Mouse (Mus musculus) CH12.LX (cell line): ENCODE measurements around the gene Gbx1. TPM values are rescaled to one million over a fixed set of nuclear protein-coding genes. Genes with fewer than 3 reads are reported as not detected.

ENCODE experiments used
- DNase-seq: peaks from one replicate; pipeline ENCODE4 v3.0.0-alpha.2; 2013; ENCODE audit errors: extremely low read depth
- H3K27ac ChIP-seq: 2 replicates; pipeline ENCODE4 v1.5.1; 2012; ENCODE audit warnings: low read depth, mild to moderate bottlenecking, control low read depth, moderate library complexity; ENCODE audit not compliant: insufficient read depth
- H3K27me3 ChIP-seq: replicated peaks from 2 replicates; pipeline ENCODE3; 2012; ENCODE audit warnings: inconsistent platforms
- H3K36me3 ChIP-seq, 2 experiments: replicated peaks in 1 of 2; 2 replicates each; pipeline versions ENCODE3 to v1.6.1; 2012; ENCODE audit warnings: inconsistent platforms in 1 of 2, low read length in 1 of 2, mild to moderate bottlenecking in 1 of 2, mixed read lengths in 1 of 2, moderate library complexity in 1 of 2; ENCODE audit not compliant: control insufficient read depth in 1 of 2, insufficient read depth in 1 of 2
- H3K4me1 ChIP-seq, 2 experiments: 2 replicates each; pipeline ENCODE4 v1.6.1; 2012; ENCODE audit warnings: inconsistent platforms in 1 of 2, moderate library complexity in 1 of 2; ENCODE audit not compliant: insufficient read depth in 2 of 2, control insufficient read depth in 1 of 2
- H3K4me2 ChIP-seq: 2 replicates; pipeline ENCODE4 v1.6.1; 2012; ENCODE audit warnings: low read depth, mild to moderate bottlenecking, control low read depth; ENCODE audit not compliant: poor library complexity, insufficient read depth, severe bottlenecking
- H3K4me3 ChIP-seq, 3 experiments: fragments of 150-350 bp in 1 of 3; sonication (generic) in 1 of 3; replicated peaks in 1 of 3; 2 replicates each; pipeline versions ENCODE3 to v1.5.1; 2011 to 2012; ENCODE audit warnings: low read depth in 2 of 3, low read length in 2 of 3, mild to moderate bottlenecking in 2 of 3, moderate library complexity in 2 of 3, control low read depth in 1 of 3, improper control_type of control experiment in 1 of 3, inconsistent platforms in 1 of 3, mixed read lengths in 1 of 3; ENCODE audit not compliant: poor library complexity in 1 of 3
- H3K79me2 ChIP-seq: replicated peaks from 2 replicates; pipeline ENCODE4 v1.6.1; 2012; ENCODE audit warnings: mild to moderate bottlenecking, moderate library complexity; ENCODE audit not compliant: control insufficient read depth, poor library complexity, insufficient read depth, severe bottlenecking; ENCODE audit errors: extremely low read depth
- H3K9ac ChIP-seq: 2 replicates; pipeline ENCODE4 v1.6.1; 2012; ENCODE audit warnings: low read depth, mild to moderate bottlenecking, control low read depth, moderate library complexity; ENCODE audit not compliant: insufficient read depth
- H3K9me3 ChIP-seq: replicated peaks from 2 replicates; pipeline ENCODE3; 2012; ENCODE audit warnings: low read length, inconsistent platforms, mixed read lengths
- CTCF ChIP-seq, 2 experiments: IDR thresholded peaks in 1 of 2; conservative IDR thresholded peaks in 1 of 2; 2 replicates each; pipeline ENCODE4 v1.5.1; 2011 to 2012; ENCODE audit warnings: low read depth in 2 of 2, low read length in 2 of 2, improper control_type of control experiment in 1 of 2, inconsistent platforms in 1 of 2, mild to moderate bottlenecking in 1 of 2, moderate library complexity in 1 of 2
- E2F4 ChIP-seq: IDR thresholded peaks from 2 replicates; pipeline ENCODE4 v1.6.1; 2011; ENCODE audit warnings: low read depth, low read length, improper control_type of control experiment; ENCODE audit not compliant: insufficient replicate concordance
- EP300 ChIP-seq: IDR thresholded peaks from 2 replicates; pipeline ENCODE4 v1.6.1; 2011; ENCODE audit warnings: low read length, improper control_type of control experiment
- GABPA ChIP-seq: IDR thresholded peaks from 2 replicates; pipeline ENCODE4 v1.6.1; 2012; ENCODE audit warnings: low read depth, low read length, improper control_type of control experiment, inconsistent platforms; ENCODE audit not compliant: insufficient replicate concordance
- HCFC1 ChIP-seq: IDR thresholded peaks from 2 replicates; pipeline ENCODE4 v1.6.1; 2012; ENCODE audit warnings: low read depth, mild to moderate bottlenecking, inconsistent platforms, low read length, improper control_type of control experiment
- JUN ChIP-seq: IDR thresholded peaks from 2 replicates; pipeline ENCODE4 v1.6.1; 2011; ENCODE audit warnings: low read depth, mild to moderate bottlenecking, low read length, improper control_type of control experiment, moderate library complexity; ENCODE audit not compliant: insufficient read depth
- JUND ChIP-seq: conservative IDR thresholded peaks from 2 replicates; pipeline ENCODE4 v1.6.1; 2011; ENCODE audit warnings: low read depth, low read length, improper control_type of control experiment
- KAT2A ChIP-seq: IDR thresholded peaks from 2 replicates; pipeline ENCODE4 v1.6.1; 2012; ENCODE audit warnings: low read length, improper control_type of control experiment, inconsistent platforms; ENCODE audit not compliant: insufficient replicate concordance
- MAFK ChIP-seq: IDR thresholded peaks from 2 replicates; pipeline ENCODE4 v1.6.1; 2011; ENCODE audit warnings: low read length, improper control_type of control experiment; ENCODE audit not compliant: insufficient replicate concordance
- MAX ChIP-seq: IDR thresholded peaks from 2 replicates; pipeline ENCODE4 v1.6.1; 2011; ENCODE audit warnings: low read length, improper control_type of control experiment
- MAZ ChIP-seq: IDR thresholded peaks from 2 replicates; pipeline ENCODE4 v1.6.1; 2012; ENCODE audit warnings: low read depth, mild to moderate bottlenecking, inconsistent platforms, low read length, improper control_type of control experiment, moderate library complexity
- MXI1 ChIP-seq: IDR thresholded peaks from 2 replicates; pipeline ENCODE4 v1.6.1; 2011; ENCODE audit warnings: mild to moderate bottlenecking, low read depth, low read length, improper control_type of control experiment
- MYC ChIP-seq: IDR thresholded peaks from 2 replicates; pipeline ENCODE4 v1.6.1; 2011; ENCODE audit warnings: low read depth, mild to moderate bottlenecking, improper control_type of control experiment, low read length
- NELFE ChIP-seq: IDR thresholded peaks from 2 replicates; pipeline ENCODE4 v1.6.1; 2011; ENCODE audit warnings: low read depth, low read length, improper control_type of control experiment
- NRF1 ChIP-seq: IDR thresholded peaks from 2 replicates; pipeline ENCODE4 v1.6.1; 2014; ENCODE audit warnings: low read depth, mild to moderate bottlenecking, inconsistent platforms, low read length, improper control_type of control experiment, moderate library complexity
- PAX5 ChIP-seq: IDR thresholded peaks from 2 replicates; pipeline ENCODE4 v1.6.1; 2012; ENCODE audit warnings: low read length, inconsistent platforms, mixed read lengths
- POLR2A ChIP-seq: IDR thresholded peaks from 2 replicates; pipeline ENCODE4 v1.6.1; 2011; ENCODE audit warnings: low read depth, mild to moderate bottlenecking, improper control_type of control experiment, low read length
- RAD21 ChIP-seq: IDR thresholded peaks from 2 replicates; pipeline ENCODE4 v1.6.1; 2011; ENCODE audit warnings: low read depth, mild to moderate bottlenecking, low read length, improper control_type of control experiment, moderate library complexity
- RCOR1 ChIP-seq: conservative IDR thresholded peaks from 2 replicates; pipeline ENCODE4 v1.6.1; 2012; ENCODE audit warnings: low read depth, mild to moderate bottlenecking, inconsistent platforms, low read length, improper control_type of control experiment
- SIN3A ChIP-seq: IDR thresholded peaks from 2 replicates; pipeline ENCODE4 v1.6.1; 2012; ENCODE audit warnings: low read length, improper control_type of control experiment, inconsistent platforms
- SMC3 ChIP-seq: IDR thresholded peaks from 2 replicates; pipeline ENCODE4 v1.6.1; 2011; ENCODE audit warnings: low read depth, low read length, improper control_type of control experiment
- TBP ChIP-seq: conservative IDR thresholded peaks from 2 replicates; pipeline ENCODE4 v1.6.1; 2011; ENCODE audit warnings: low read depth, low read length, improper control_type of control experiment
- TCF12 ChIP-seq: IDR thresholded peaks from 2 replicates; pipeline ENCODE4 v1.6.1; 2014; ENCODE audit warnings: low read depth, mild to moderate bottlenecking, inconsistent platforms, low read length, improper control_type of control experiment
- UBTF ChIP-seq: IDR thresholded peaks from 2 replicates; pipeline ENCODE4 v1.6.1; 2012; ENCODE audit warnings: low read depth, mild to moderate bottlenecking, inconsistent platforms, low read length, improper control_type of control experiment, moderate library complexity
- USF2 ChIP-seq: conservative IDR thresholded peaks from 2 replicates; pipeline ENCODE4 v1.6.1; 2011; ENCODE audit warnings: low read depth, low read length, improper control_type of control experiment
- ZC3H11A ChIP-seq: IDR thresholded peaks from 2 replicates; pipeline ENCODE4 v1.6.1; 2012; ENCODE audit warnings: low read depth, mild to moderate bottlenecking, inconsistent platforms, low read length, improper control_type of control experiment
- ZKSCAN1 ChIP-seq: IDR thresholded peaks from 2 replicates; pipeline ENCODE4 v1.6.1; 2012; ENCODE audit warnings: low read depth, inconsistent platforms, low read length, improper control_type of control experiment, borderline replicate concordance
- ZMIZ1 ChIP-seq: IDR thresholded peaks from 2 replicates; pipeline ENCODE4 v1.6.1; 2012; ENCODE audit warnings: low read depth, mild to moderate bottlenecking, inconsistent platforms, low read length, improper control_type of control experiment
- ZNF384 ChIP-seq: IDR thresholded peaks from 2 replicates; pipeline ENCODE4 v1.6.1; 2012; ENCODE audit warnings: low read depth, low read length, improper control_type of control experiment, inconsistent platforms
- dilution Hi-C: fragments of 300-500 bp; cut with MboI; formaldehyde crosslinking; loops from 2 replicates; pipeline ENCODE4 v1.14.3; 2020; ENCODE audit warnings: low sequenced_read_pairs; ENCODE audit not compliant: extremely low pct_unique_long_range_greater_than_20kb, extremely low pct_ligation_motif_present
- in situ Hi-C: fragments of 300-500 bp; cut with MboI; formaldehyde crosslinking; loops from 3 replicates; pipeline ENCODE4 v1.14.3; 2019; ENCODE audit warnings: low sequenced_read_pairs, low pct_ligation_motif_present, low pct_unique_long_range_greater_than_20kb, mixed read lengths
- polyA plus RNA-seq: library from polyadenylated mRNA; unstranded; fragments of >175 nt; gene quantifications from 2 replicates; pipeline ENCODE4 v1.2.1, GENCODE M21; 2012; ENCODE audit warnings: low read depth; ENCODE audit not compliant: insufficient read length
- total RNA-seq, 2 experiments: library from RNA; depleted of rRNA; stranded (reverse); fragments of 300-350 nt in 1 of 2; fragments of >200 nt in 1 of 2; gene quantifications; 2 replicates each; pipeline ENCODE4 v1.2.3; 2012 to 2014

The Gbx1 gene
- total and polyA plus RNA-seq, 3 experiments = 0.08 to 0.13 TPM; not detected in 1

- Histone ChIP-seq H3K36me3 (peaks cover 36 to 92% of the 10 kb centered on the region in 2 experiments), H3K4me2 (no peak overlapping the region), H3K4me3 (no peak overlapping the region), H3K9ac (no peak overlapping the region), H3K9me3 (no peaks in the 10 kb centered on the region), H3K79me2 (no peaks in the 10 kb centered on the region; the same call in none of the 2 replicates), H3K27ac (no peak overlapping the region), H3K4me1 (no peaks in the 10 kb centered on the region), H3K27me3 (no peaks in the 10 kb centered on the region)
- TF ChIP-seq MAX = no peak
- TF ChIP-seq NELFE = no peak
- TF ChIP-seq KAT2A = no peak
- TF ChIP-seq SMC3 = no peak
- TF ChIP-seq RAD21 = no peak
- TF ChIP-seq ZNF384 = no peak
- TF ChIP-seq ZKSCAN1 = no peak
- TF ChIP-seq ZMIZ1 = no peak
- no peak for TF ChIP-seq TBP
- no peak for TF ChIP-seq HCFC1
- no peak for TF ChIP-seq USF2
- no peak for TF ChIP-seq JUN
- no peak for TF ChIP-seq MXI1
- TF ChIP-seq PAX5 = no peak
- no peak for TF ChIP-seq MYC
- no peak for TF ChIP-seq UBTF
- TF ChIP-seq GABPA = no peak
- dilution Hi-C loops (no loop called here), in situ Hi-C loops (no loop called here)
- DNase-seq = no peak
Observed at GRCm38 (mm10) chr5:24474025-24474722, 52.8 kb downstream of the Gbx1 start.

- no peak overlapping the region for H3K27ac ChIP-seq
- H3K79me2 ChIP-seq = no peaks in the 10 kb centered on the region; the same call in none of the 2 replicates
- H3K4me1 ChIP-seq = no peaks in the 10 kb centered on the region; a peak in 1 of 4 replicates
- H3K27me3 ChIP-seq = no peaks in the 10 kb centered on the region
- no peak for DNase-seq
- no peak overlapping the region for H3K4me3 ChIP-seq
- H3K4me2 ChIP-seq = no peak overlapping the region
- no peak overlapping the region for H3K9ac ChIP-seq
- no peaks in the 10 kb centered on the region for H3K9me3 ChIP-seq
- dilution Hi-C loops (no loop called here), in situ Hi-C loops (no loop called here)
- H3K36me3 ChIP-seq = peaks cover 27 to 85% of the 10 kb centered on the region in 2 experiments
- no peak for TF ChIP-seq CTCF (conservative IDR thresholded peaks at IDR 0.05 in 1 of 2, IDR thresholded peaks at IDR 0.05 in 1 of 2; ENCODE audit: low read depth in 2 of 2, low read length in 2 of 2)
- TF ChIP-seq ZKSCAN1 = no peak
- no peak for TF ChIP-seq HCFC1
- no peak for TF ChIP-seq JUND
- no peak for TF ChIP-seq RCOR1
- no peak for TF ChIP-seq NRF1
- no peak for TF ChIP-seq EP300
- no peak for TF ChIP-seq POLR2A
- no peak for TF ChIP-seq RAD21
- TF ChIP-seq ZMIZ1 = no peak
- no peak for TF ChIP-seq JUN
- TF ChIP-seq MAZ = no peak
- no peak for TF ChIP-seq ZC3H11A
- no peak for TF ChIP-seq NELFE
- no peak for TF ChIP-seq MYC
- TF ChIP-seq MAFK = no peak
- no peak for TF ChIP-seq E2F4
- TF ChIP-seq TCF12 = no peak
- no peak for TF ChIP-seq SIN3A
- no peak for TF ChIP-seq USF2
- TF ChIP-seq, all 38 proteins: peak for 0
Observed at GRCm38 (mm10) chr5:24472884-24473619, 54.0 kb downstream of the Gbx1 start.
